Mouse (Mus musculus): ENCODE measurements around the gene Pradc1. TPM values are rescaled to one million over a fixed set of nuclear protein-coding genes. Genes with fewer than 3 reads are reported as not detected.
"Not testable (repeated sequence)": the region's sequence is repeated elsewhere in the genome, so short reads cannot be mapped to it uniquely, and the experiment has no call there.

Gene Pradc1
- total RNA-seq, 2 experiments from 2014 or later = 12.0 to 28.9 TPM

GRCm38 (mm10) chr6:85452411-85452665 is 568 bp upstream of the Pradc1 start:
- ATAC-seq (replicated peaks; ENCODE audit: poor library complexity) = peak; percentile 2

GRCm38 (mm10) chr6:85450697-85451663 is 790 bp downstream of the Pradc1 start, which contains the start of gene Cct7:
TSS of gene Cct7 (plus strand) at chr6:85451514.
- ATAC-seq (replicated peaks; ENCODE audit: poor library complexity) = peak; percentile 78

DNA sequence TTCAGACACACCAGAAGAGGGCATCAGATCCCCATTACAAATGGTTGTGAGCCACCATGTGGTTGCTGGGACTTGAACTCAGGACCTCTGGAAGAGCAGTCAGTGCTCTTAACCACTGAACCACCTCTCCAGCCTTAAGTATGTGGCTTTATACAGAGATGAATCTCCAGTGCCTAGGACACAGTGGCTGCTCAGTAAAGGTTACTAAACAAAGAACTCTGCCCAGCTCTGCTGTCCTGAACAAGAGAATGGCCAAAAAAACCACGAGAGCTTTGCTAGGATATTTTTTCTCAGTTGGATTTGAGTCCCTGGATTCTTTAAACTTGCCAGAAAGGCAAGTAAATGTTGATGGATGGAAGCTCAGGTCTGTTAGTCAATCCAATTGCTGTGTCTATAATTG is 1.6 kb downstream of the Pradc1 start:
- ATAC-seq (replicated peaks; ENCODE audit: poor library complexity) = not testable (repeated sequence)

GRCm38 (mm10) chr6:85447351-85447750 is 4.4 kb downstream of the Pradc1 start:
- ATAC-seq (replicated peaks; ENCODE audit: poor library complexity) = no peak

DNA sequence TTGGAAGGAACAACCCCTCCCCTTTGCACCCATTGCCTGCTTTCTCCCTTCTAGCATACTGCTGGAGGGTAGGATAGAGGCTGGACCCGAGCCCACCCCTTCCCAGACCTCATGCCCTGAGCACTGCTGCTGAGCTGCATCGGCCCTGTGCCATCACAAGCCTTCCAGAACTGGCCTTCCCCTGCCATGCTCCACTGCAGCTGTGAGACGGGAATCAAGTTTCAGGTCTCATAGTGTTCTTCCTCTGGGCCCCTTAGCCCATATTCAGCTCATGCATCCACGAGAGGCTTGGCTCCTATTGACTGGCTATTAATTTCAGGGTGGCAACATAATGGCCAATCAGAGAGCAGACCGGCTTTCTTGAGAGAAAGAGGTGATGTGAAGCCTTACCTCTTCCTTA is 6.5 kb downstream of the Pradc1 start:
- no peak for ATAC-seq (replicated peaks; ENCODE audit: poor library complexity)

DNA sequence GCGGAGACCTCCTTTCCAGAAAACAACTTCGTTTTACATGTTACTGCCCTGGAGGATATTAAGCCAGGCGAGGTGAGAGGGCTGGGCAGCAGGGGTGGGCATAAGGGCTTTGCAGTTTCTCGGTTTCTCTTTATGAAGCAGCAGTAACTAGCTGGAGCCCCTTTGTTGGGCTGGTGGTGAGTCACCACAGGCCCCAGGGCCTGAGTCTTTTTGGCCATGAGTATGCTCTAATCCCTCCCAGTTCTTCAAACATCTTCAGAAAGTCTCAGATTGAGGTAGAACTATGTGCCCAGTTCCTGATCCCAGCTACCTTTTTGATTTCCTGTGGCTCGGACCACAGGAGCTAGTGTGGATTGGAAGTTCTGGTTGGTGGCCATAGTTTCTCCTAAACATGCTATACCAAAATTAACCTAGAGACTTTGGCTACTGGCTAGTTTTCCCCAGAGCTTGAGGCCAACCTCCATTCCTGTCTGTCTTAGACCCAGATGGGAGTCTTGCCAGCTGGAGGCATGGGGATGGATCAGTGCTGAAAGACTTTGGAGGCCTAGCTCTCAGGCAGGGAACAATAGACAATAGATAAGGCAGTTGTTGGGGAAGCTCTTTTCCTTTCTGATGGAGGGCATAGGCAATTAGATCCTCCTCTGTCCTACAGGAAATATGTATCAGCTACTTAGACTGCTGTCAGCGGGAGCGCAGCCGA is 7.4 kb downstream of the Pradc1 start:
- no peak for ATAC-seq (replicated peaks; ENCODE audit: poor library complexity)

GRCm38 (mm10) chr6:85443488-85444233 is 8.1 kb downstream of the Pradc1 start:
- no peak for ATAC-seq (replicated peaks; ENCODE audit: poor library complexity)

DNA sequence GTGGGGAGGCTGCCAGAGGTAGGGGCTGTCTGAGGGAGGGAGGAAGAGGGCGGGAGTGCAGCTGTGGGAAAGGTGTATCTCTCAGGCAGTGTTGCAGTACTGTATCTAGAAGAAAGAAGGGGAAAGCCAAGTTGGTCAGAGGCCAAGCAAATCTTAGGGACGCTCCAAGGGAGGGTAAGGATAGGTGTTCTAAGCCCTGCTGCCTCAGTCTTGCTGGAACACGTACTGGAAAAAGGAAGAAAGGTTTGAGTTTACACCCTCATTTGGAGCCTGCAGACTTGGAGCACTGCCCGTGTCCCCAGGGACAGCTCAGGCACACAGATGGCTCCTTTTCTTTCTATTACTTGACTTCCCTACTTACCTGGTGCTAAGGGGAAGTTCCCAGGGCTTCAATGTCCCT is 10.6 kb downstream of the Pradc1 start:
- ATAC-seq (replicated peaks; ENCODE audit: poor library complexity) = no peak

DNA sequence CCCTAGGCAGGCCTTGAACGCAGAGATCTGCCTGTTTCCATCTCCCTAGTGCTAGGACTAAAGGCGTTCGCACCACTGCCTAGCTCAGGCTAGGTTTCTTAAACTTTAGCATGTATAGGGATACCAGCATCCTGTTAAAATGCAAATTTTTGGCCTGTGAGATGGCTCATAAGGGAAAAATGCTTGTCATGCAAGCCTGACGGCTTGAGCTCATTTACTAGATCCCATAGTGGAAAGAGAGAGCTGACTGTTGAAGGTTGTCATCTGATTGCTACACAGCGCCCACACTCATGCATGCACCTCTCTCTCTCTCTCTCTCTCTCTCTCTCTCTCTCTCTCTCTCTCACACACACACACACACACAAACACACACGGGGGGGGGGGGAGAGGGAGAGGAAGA is 15.1 kb downstream of the Pradc1 start:
- ATAC-seq (replicated peaks; ENCODE audit: poor library complexity) = no peak

DNA sequence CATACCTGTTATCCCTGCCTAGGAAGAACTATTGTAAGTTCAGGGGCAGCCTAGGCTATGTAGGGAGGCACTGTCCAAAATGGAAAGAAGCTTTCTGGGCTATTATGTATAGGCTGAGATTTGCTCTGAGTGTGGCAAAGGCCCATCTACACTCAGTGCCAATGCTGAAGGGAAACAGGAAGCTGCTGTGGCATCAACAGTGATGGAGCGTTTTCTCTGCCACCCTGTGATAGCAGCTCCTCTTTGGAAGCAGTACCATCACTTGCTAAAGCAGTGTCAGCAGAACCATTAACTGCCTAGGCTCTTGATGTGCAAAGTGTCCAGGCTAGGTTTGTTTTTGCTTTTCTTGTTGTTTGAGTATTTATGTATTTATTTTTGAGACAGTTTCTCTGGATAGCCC is 15.6 kb downstream of the Pradc1 start:
- ATAC-seq (replicated peaks; ENCODE audit: poor library complexity) = no peak; the same call in 1 of the 2 replicates

- peak; percentile 54 for ATAC-seq (replicated peaks; ENCODE audit: poor library complexity)
Measured at GRCm38 (mm10) chr6:85433865-85434264, 17.9 kb downstream of the Pradc1 start.

- peak; percentile 97 for ATAC-seq (replicated peaks; ENCODE audit: poor library complexity)
Measured at GRCm38 (mm10) chr6:85431842-85432431, 19.8 kb downstream of the Pradc1 start, which contains the start of gene Smyd5. TSS of gene Smyd5 (plus strand) at chr6:85431989.

- ATAC-seq (replicated peaks; ENCODE audit: poor library complexity) = no peak
Measured at GRCm38 (mm10) chr6:85431274-85431841, 20.4 kb downstream of the Pradc1 start.

GRCm38 (mm10) chr6:85423836-85424379 is 27.9 kb downstream of the Pradc1 start, which contains the start of gene Noto:
TSS of gene Noto (plus strand) at chr6:85423886.
- ATAC-seq (replicated peaks; ENCODE audit: poor library complexity) = no peak

- ATAC-seq (replicated peaks; ENCODE audit: poor library complexity) = no peak
Measured at GRCm38 (mm10) chr6:85419150-85419549, 32.6 kb downstream of the Pradc1 start.

- no peak for ATAC-seq (replicated peaks; ENCODE audit: poor library complexity)
Measured at GRCm38 (mm10) chr6:85415829-85416228, 35.9 kb downstream of the Pradc1 start.

GRCm38 (mm10) chr6:85410771-85411273 is 40.9 kb downstream of the Pradc1 start:
- peak; percentile 91 for ATAC-seq (replicated peaks; ENCODE audit: poor library complexity)

- ATAC-seq (replicated peaks; ENCODE audit: poor library complexity) = no peak
Measured at GRCm38 (mm10) chr6:85409003-85409402, 42.8 kb downstream of the Pradc1 start.

DNA sequence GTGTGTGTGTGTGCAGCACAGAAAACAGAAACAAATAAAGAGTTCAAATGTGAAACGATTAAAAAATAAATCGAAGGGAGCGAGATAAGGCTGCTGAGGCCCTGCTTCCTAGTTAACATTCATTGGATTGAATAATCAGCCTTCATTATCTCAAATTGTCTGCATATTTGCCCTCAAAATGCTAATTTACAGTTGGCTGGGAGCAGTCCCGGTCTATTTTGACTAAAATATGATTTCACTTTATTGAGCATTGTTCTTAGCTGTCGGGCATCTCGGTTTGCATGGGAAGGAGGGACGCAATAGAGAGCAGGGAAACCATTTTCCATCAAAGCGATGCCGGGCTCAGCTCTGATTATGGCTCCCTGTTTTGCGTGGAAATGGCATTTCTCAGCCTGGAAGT is 48.7 kb downstream of the Pradc1 start:
- ATAC-seq (replicated peaks; ENCODE audit: poor library complexity) = no peak

GRCm38 (mm10) chr6:85402613-85403012 is 49.2 kb downstream of the Pradc1 start:
- ATAC-seq (replicated peaks; ENCODE audit: poor library complexity) = 0 out of 2 replicates have a peak, but pooled peaks have one; percentile 29
